Mouse (Mus musculus) intestine, embryonic 16.5 days (tissue): ENCODE data around the gene Slc48a1. TPM values are rescaled to one million over a fixed set of nuclear protein-coding genes. Genes with fewer than 3 reads are reported as not detected.

Experiments used
- ATAC-seq: fragments of 200-750 bp; cut with Nextera tagmentation; 2 replicates; pipeline ENCODE4 v1.8.0; 2017; ENCODE audit warnings: moderate TSS enrichment, moderate library complexity
- H3K27ac ChIP-seq: fragments of 300-500 bp; sonication (generic); 2 replicates; pipeline ENCODE4 v1.5.1; 2014; ENCODE audit warnings: mild to moderate bottlenecking, low read length
- H3K27me3 ChIP-seq: fragments of 300-500 bp; sonication (generic); replicated peaks from 2 replicates; pipeline ENCODE4 v1.6.1; 2014; ENCODE audit warnings: low read length, control low read depth, mixed read lengths; ENCODE audit not compliant: control insufficient read depth, insufficient read depth
- H3K36me3 ChIP-seq: fragments of 300-500 bp; sonication (generic); 2 replicates; pipeline ENCODE4 v1.6.1; 2014; ENCODE audit warnings: low read length, control low read depth; ENCODE audit not compliant: control insufficient read depth, insufficient read depth
- H3K4me1 ChIP-seq: fragments of 300-500 bp; sonication (generic); 2 replicates; pipeline ENCODE4 v1.6.1; 2014; ENCODE audit warnings: low read length, control low read depth, mixed read lengths; ENCODE audit not compliant: control insufficient read depth, insufficient read depth
- H3K4me2 ChIP-seq: fragments of 300-500 bp; sonication (generic); 2 replicates; pipeline ENCODE4 v1.6.1; 2014; ENCODE audit warnings: low read depth, low read length, control low read depth
- H3K4me3 ChIP-seq: fragments of 300-500 bp; sonication (generic); 2 replicates; pipeline ENCODE4 v1.5.1; 2014; ENCODE audit warnings: mild to moderate bottlenecking, low read length
- H3K9ac ChIP-seq: fragments of 300-500 bp; sonication (generic); 2 replicates; pipeline ENCODE4 v1.6.1; 2014; ENCODE audit warnings: low read depth, low read length
- H3K9me3 ChIP-seq: fragments of 300-500 bp; sonication (generic); 2 replicates; pipeline ENCODE4 v1.6.1; 2016; ENCODE audit warnings: low read length, control low read depth; ENCODE audit not compliant: control insufficient read depth
- WGBS: fragments of 180-500 bp; shearing (Covaris S2); extraction: QIAGEN DNeasy Blood & Tissue Kit; methylation state at CpG from one replicate; pipeline ENCODE4 v1.1.7; 2014; 5-methylcytosine and 5-hydroxymethylcytosine counted together
- polyA plus RNA-seq: library from polyadenylated mRNA; unstranded; fragments of >200 nt; fragmentation: Nextera tagmentation; extraction: Ambion mirVana; gene quantifications from 2 replicates; pipeline ENCODE4 v1.2.1, GENCODE M21; 2015

Slc48a1 gene
- polyA plus RNA-seq, 1 experiment from 2014 or later = 26.9 TPM

DNA sequence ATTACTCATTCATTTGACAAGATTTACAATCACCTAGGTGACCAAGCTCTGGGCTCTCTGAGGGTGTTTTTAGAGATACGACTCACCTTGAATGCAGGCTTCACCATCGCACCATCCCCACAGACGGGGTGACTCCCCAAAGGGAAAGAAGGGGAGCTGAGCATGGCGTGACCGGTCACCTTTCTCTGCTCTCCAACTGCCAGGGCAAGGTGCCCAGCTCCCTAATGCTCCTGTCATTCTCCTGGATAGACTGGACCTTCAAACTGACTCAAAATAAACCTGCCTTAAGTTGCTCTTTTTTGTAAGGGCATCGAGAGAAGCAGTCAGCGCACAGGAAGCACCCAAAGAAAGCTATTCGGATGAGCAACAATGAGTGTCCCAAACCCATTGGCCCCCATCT, 8.0 kb upstream of the Slc48a1 start:
- Histone ChIP-seq H3K4me3 (no peak overlapping the region), H3K9me3 (no peaks in the 10 kb centered on the region), H3K27me3 (peaks cover 11% of the 10 kb centered on the region; the same call in 1 of the 2 replicates), H3K4me1 (peaks cover 35% of the 10 kb centered on the region), H3K27ac (no peak overlapping the region), H3K4me2 (no peak overlapping the region), H3K36me3 (no peaks in the 10 kb centered on the region), H3K9ac (no peak overlapping the region)
- 73% methylated on average over 8 of the region's 8 CpGs for WGBS
- no peak for ATAC-seq

DNA sequence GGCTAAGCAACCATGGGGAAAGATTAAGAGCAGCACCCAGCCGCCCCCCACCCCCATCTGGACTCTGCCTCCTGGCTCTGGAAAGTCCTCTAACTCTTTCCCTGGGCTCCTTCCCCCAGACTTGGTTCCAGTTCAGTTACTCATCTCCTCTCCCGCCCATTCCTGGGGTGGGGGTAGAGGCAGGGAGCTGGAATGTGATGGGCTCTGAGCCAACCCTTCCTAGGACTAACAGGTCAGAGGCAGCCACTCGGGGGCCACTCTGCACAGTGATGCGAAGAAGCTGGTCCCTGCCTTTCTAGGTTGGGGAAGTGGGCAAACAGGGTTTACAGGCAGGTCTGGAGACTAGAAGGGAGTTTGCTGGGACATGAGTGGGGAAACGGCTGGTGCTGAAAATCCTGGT, 5.2 kb upstream of the Slc48a1 start:
- Histone ChIP-seq H3K9me3 (no peaks in the 10 kb centered on the region), H3K4me2 (no peak overlapping the region), H3K27ac (peak overlapping the region; percentile 76), H3K4me3 (no peak overlapping the region), H3K9ac (no peak overlapping the region; the same call in 1 of the 2 replicates), H3K27me3 (no peaks in the 10 kb centered on the region), H3K4me1 (peaks cover 23% of the 10 kb centered on the region), H3K36me3 (no peaks in the 10 kb centered on the region)
- 25% methylated on average over 5 of the region's 5 CpGs for WGBS
- peak; percentile 72 for ATAC-seq

DNA sequence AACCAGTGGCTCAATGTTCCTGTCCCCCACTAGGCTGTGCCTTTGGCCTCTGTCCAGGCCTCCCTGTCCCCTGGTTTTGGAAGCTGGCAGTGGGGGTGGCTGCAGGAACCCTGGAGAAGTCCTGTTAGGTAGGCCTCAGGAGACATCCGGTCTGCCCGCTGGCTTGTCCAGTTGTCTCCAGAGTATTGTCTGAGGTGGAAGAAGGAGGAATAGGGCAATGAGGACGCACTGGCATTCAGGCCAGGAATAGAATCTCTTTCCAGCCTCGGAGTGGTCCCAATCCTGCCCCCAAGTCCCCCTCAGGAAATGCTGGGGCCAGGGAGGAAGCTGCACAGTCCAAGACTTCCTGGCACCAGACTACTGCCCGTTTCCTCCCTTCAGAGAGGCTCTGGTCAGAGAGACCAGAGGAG, 4.4 kb upstream of the Slc48a1 start:
- Histone ChIP-seq H3K36me3 (no peaks in the 10 kb centered on the region), H3K9me3 (no peaks in the 10 kb centered on the region), H3K4me3 (no peak overlapping the region), H3K4me1 (peaks cover 19% of the 10 kb centered on the region), H3K4me2 (no peak overlapping the region), H3K9ac (no peak overlapping the region), H3K27ac (peak overlapping the region; percentile 76), H3K27me3 (no peaks in the 10 kb centered on the region)
- 75% methylated on average over 5 of the region's 5 CpGs for WGBS
- peak; percentile 22; the same call in 1 of the 2 replicates for ATAC-seq

DNA sequence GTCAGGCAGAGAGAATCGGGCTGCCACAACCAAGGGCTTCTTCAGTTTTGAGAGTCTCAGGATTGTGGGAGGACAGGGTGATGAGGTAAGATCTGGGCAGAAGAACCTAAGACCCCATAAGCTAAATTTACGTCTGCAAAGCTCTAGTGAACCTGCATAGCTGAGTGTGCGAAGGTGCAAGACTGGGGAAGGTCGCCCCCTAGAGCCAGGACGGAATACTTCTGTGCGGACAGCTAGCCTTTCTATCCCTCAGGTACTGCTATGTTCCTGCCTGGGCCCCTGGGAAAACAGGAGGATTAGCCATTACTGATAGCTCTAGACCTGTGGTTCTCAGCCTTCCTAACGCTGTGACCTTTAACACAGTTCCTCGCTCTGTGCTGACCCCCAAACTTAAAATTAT, 1.8 kb upstream of the Slc48a1 start:
- H3K4me2 ChIP-seq = no peak overlapping the region
- H3K4me1 ChIP-seq = peaks cover 19% of the 10 kb centered on the region
- no peaks in the 10 kb centered on the region for H3K27me3 ChIP-seq
- WGBS = 11% methylated on average over 8 of the region's 8 CpGs
- no peaks in the 10 kb centered on the region for H3K9me3 ChIP-seq
- peak; percentile 64 for ATAC-seq
- H3K4me3 ChIP-seq = no peak overlapping the region
- no peaks in the 10 kb centered on the region for H3K36me3 ChIP-seq
- H3K9ac ChIP-seq = no peak overlapping the region
- no peak overlapping the region for H3K27ac ChIP-seq

DNA sequence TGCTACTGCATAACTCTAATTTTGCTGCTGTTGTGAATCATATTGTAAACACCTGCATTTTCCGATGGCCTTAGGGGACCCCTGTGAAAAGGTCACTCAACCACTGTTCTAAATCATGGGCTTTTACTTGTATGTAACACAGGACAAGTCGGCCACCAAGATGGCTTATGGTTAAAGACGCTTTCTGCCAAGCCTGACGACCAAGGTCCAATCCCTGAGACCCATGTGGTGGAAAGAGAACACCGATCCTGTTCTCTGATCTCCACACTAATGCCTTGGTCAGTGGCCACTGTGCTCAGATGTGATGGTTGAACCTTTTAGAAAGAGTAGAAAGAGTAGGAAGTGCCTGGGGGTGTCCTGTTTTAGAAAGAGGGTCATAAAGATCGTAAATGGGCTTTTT, 1.4 kb upstream of the Slc48a1 start:
- H3K4me2 ChIP-seq = no peak overlapping the region
- no peak overlapping the region for H3K27ac ChIP-seq
- no peak for ATAC-seq
- H3K36me3 ChIP-seq = no peaks in the 10 kb centered on the region
- H3K9ac ChIP-seq = no peak overlapping the region
- WGBS = 78% methylated on average over 6 of the region's 6 CpGs
- H3K27me3 ChIP-seq = no peaks in the 10 kb centered on the region
- no peak overlapping the region for H3K4me3 ChIP-seq
- peaks cover 19% of the 10 kb centered on the region for H3K4me1 ChIP-seq
- no peaks in the 10 kb centered on the region for H3K9me3 ChIP-seq

DNA sequence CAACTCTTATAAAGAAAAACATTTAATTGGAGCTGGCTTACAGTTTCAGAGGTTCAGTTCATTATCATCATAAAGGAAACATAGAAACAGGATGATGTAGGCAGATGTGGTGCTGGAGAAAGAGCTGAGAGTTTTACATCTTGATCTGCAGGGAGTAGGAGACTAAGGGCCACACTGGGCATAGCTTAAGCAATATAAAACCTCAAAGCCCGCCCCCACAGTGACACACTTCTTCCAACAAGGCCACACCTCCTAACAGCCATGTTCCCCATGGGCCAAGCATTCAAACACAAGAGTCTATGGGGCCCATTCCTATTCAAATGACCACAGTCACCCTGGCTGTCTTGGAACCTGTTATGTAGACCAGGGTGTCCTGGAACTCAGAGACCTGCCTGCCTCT, 1.3 kb downstream of the Slc48a1 start:
- H3K4me2 ChIP-seq = no peak overlapping the region
- no peaks in the 10 kb centered on the region for H3K27me3 ChIP-seq
- H3K4me3 ChIP-seq = no peak overlapping the region
- no peak overlapping the region for H3K27ac ChIP-seq
- no peaks in the 10 kb centered on the region for H3K36me3 ChIP-seq
- no peaks in the 10 kb centered on the region for H3K9me3 ChIP-seq
- no peak for ATAC-seq
- peaks cover 5% of the 10 kb centered on the region for H3K4me1 ChIP-seq
- no peak overlapping the region for H3K9ac ChIP-seq
- 91% methylated on average over 1 of the region's 1 CpGs for WGBS

DNA sequence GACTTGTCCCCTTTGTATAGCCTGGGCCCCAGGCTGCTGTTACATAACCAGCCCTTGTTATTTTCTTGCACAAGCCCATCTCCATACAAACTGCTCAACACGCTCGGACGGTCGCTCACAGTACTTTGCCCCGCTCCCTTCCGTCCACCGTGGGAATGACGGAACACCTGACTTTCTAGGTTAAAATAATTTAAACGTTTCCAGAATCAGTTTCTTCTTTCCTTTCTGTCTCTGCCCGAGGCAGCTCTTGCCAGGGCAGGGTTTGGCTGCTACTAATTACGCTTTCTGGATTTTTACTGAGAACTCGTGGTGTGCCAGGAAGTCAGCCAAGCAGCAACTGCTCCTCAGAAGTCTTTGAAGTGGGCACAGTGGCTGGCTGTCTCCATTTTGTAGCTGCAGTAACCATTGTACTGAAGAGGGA, 2.3 kb downstream of the Slc48a1 start:
- Histone ChIP-seq H3K4me1 (peaks cover 5% of the 10 kb centered on the region), H3K27ac (0 out of 2 replicates have a peak overlapping the region, but pooled peaks have one; percentile 16), H3K9ac (no peak overlapping the region), H3K4me3 (no peak overlapping the region), H3K27me3 (no peaks in the 10 kb centered on the region), H3K4me2 (no peak overlapping the region), H3K36me3 (no peaks in the 10 kb centered on the region), H3K9me3 (no peaks in the 10 kb centered on the region)
- ATAC-seq = no peak
- 73% methylated on average over 12 of the region's 12 CpGs for WGBS

DNA sequence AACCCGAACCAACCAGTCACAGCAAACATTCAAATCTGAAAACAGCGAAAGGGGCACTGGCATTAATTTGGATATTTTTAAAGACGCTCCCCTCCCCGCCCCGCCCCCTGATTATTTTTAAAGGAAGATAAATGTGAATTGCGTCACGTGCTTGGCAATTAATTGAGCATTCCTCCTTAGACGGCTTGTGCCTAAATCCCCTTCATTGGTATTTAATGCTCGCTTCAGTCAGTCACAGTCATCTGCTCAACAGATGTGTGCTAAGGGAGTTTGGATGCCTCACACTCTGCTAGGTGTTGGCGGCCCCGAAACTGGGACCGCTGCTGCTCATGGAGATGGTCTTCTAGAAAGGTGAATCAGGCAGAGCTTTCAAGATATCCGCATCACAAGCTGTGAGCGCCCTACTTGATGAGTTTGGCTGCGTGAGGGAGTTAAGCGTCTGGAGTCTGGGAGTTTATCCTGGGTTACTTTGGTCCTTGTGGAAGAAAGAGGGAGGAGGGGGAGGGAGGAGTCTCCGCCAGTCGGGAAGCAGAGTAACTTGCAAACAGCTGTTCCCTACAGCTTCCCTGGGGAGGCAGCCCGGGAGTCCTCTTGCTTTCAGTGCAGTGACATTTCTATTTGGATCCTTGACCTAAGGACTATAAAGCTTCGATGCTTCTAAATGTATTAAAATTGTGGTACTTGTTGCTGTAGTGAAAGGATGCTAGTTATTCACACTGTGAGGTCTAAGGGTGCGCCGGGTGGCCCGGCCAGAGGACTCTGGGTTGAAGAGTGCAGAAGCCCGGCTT, 3.8 kb downstream of the Slc48a1 start:
- no peaks in the 10 kb centered on the region for H3K27me3 ChIP-seq
- no peaks in the 10 kb centered on the region for H3K9me3 ChIP-seq
- H3K4me1 ChIP-seq = peaks cover 5% of the 10 kb centered on the region
- 11% methylated on average over 24 of the region's 24 CpGs for WGBS
- H3K36me3 ChIP-seq = no peaks in the 10 kb centered on the region
- H3K27ac ChIP-seq = peak overlapping the region; percentile 53
- no peak overlapping the region for H3K9ac ChIP-seq
- peak overlapping the region; percentile 41 for H3K4me2 ChIP-seq
- H3K4me3 ChIP-seq = peak overlapping the region; percentile 25
- ATAC-seq = 0 out of 2 replicates have a peak, but pooled peaks have one; percentile 12

DNA sequence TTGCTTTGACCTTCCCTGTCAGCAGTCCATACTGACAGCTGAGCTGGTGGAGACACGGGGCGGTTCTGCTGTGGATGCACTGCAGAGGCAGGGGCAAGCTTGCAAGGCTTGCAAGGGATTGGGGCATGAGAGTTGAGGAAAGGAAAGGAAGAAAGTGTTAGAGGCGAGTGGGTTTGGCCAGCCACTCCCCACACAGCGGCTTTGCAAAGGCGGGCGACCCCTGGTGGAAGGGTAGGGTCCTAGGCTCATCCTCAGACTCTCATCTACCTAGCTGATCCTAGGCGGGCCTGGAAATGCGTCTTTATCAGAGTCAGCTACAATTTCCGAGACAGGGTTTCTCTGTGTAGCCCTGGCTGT, 4.4 kb downstream of the Slc48a1 start:
- Histone ChIP-seq H3K4me1 (peaks cover 5% of the 10 kb centered on the region), H3K4me3 (peak overlapping the region; percentile 25), H3K27me3 (no peaks in the 10 kb centered on the region), H3K9ac (no peak overlapping the region), H3K36me3 (no peaks in the 10 kb centered on the region), H3K9me3 (no peaks in the 10 kb centered on the region), H3K4me2 (peak overlapping the region; percentile 41), H3K27ac (peak overlapping the region; percentile 53)
- 8% methylated on average over 9 of the region's 9 CpGs for WGBS
- peak; percentile 47 for ATAC-seq
